Mouse (Mus musculus) liver, embryonic 14.5 days (tissue): ENCODE results near the gene Klrd1.

ENCODE experiments used
- CTCF ChIP-seq: IDR thresholded peaks from 2 replicates; pipeline ENCODE4 v1.5.1; 2016; ENCODE audit warnings: antibody characterized with exemption, low read depth, control low read depth
- EP300 ChIP-seq: IDR thresholded peaks from 2 replicates; pipeline ENCODE4 v1.6.1; 2016; ENCODE audit warnings: antibody characterized with exemption, low read depth

DNA sequence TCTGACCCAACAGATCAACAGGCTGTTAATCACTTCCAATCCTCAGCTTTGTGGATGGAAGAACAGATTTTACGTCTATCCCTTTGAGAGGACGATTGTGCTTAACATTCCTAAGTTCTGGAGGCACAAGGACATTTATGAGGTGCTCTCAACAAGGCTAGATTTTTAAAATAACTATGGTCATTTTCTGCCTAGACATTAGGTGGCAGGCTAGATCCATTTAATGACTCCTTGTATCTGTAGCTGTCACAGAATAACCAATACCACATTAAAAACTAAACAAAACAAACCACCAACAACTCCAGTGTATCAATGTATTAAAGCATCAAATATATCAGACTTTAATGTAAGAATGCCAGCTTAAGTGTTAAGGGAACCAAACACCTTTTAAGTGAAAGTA is 16.3 kb upstream of the Klrd1 start:
- no peak for TF ChIP-seq CTCF
- TF ChIP-seq EP300: no peak
